Mouse (Mus musculus) spleen, postnatal 10 days (tissue): ENCODE results near the gene Sptssb.

Experiments used
- DNase-seq, 2 experiments: peaks; one replicate each; pipeline ENCODE4 v3.0.0; 2021 to 2022; ENCODE audit warnings: low spot score in 2 of 2

Sptssb gene

DNA sequence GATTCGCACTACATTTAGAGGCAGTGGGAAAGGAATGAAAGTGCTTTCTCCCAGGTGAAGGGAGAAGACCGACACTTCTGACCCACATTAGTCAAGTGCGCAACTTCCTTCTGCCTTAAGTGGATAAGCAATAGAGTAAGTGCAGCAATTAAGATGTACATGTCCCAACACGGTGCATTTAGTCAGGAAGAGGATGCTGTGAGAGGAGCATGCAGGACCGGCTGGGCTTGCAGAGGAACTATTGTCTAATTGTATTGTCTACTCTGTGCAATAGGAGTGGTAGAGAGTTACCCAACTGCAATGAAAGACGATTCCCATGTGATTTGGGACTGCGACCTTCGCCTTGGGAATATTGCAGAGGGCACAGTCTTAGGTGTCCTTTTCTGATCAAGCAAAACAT is 30.2 kb downstream of the Sptssb start:
- DNase-seq, result no peak

DNA sequence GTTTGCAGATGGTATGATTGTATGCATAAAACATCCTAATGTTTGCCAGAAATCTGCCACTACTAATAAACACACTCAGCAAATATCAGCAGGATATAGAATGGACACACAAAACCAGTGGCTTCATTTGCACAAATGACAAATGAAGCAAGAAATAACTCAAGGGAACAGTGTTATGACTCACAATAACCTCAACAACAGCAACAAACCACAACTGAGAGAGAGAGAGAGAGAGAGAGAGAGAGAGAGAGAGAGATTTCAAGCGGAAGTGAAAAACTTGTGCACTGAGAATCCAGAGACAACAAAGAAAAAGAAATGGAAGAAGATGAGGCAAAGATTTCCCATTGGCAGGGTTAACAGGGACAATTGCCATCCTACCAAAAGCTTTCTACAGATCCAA is 35.2 kb downstream of the Sptssb start:
- no peak for DNase-seq

DNA sequence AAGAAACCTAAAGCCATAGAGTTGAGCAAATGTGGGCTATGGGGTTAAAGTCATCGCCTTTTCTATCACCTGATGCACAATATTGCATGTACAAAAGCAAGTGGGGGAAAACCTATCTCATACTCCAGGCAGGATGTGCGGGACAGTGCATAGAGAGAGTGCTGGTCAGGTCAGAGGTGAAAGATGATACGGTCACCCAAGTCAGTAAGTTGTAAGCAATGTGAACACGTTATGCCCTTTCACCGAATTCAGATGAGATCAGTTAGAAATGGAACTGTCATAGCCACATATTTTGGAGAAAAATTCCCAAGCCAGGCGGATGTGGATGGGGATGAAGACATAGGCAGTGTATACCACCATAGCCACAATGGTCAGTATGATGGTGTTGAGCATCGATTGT is 39.1 kb downstream of the Sptssb start:
- DNase-seq, result no peak

DNA sequence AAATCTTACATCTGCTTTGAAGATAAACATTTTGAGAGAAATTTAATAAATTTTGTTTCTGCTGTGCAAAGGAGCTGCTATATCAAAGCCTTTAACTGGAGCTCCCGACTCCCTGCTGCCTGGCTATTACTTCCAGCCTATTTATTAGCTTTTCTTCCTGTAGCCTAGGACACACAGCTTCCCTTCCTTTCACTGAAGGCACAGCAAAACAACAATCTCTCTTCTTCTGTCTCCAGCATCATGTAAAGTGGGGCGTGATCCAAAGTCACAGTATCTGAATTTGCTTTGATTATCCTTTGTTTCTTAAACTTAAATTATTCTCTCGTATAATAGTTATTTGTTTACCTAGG is 39.9 kb downstream of the Sptssb start:
- DNase-seq, result no peak

DNA sequence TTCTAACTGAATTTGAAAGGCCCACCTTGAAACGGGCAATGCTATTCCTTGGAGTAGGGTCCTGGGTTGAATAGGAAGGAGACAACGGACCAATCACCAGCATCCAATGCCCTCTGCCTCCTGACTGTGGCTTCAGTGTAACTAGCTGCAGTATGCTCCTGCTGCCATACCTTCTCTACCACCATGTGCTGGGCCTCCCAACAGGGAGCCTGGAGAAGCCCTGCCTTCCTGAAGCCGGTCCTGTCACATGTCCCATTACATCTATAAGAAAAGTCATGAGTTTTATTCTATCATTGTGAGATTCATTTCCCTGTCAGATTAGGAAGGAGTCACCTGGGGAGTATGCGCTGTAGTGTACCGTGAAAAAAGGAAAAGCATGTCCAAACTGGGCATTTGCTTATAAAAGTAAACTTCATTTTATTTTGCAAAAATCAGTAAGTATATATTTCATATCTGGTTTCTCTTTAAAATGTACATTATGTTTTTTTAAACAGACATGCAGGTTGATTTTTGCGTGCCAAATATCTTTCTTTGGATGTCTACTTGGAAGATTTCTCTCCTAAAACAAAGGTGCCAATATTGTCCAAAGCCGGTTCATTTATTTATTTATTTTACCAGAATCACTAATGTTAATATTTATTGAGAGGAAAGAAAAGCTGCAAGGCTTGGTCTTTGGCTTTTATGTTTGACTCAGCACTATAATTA is 40.4 kb downstream of the Sptssb start:
- no peak for DNase-seq

DNA sequence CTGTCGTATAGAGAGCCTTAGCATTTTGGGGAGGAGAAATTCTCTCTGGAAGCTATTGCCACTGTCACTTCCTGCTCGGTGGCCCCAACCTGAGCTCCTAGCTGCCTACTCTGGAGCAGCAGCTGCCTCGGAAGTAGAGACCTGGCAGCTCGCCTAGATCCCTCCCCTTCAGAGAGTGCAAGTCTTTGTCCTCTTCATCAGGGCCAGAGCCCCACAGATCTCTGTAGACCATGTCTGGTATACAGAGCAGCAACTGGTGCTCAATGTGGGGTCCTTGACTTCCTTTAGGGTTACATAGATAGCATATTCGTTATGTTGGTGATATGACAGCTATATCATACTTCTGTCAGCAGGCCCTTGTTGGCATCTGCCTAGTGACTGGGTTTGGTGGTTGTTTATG is 41.3 kb downstream of the Sptssb start:
- no peak for DNase-seq

DNA sequence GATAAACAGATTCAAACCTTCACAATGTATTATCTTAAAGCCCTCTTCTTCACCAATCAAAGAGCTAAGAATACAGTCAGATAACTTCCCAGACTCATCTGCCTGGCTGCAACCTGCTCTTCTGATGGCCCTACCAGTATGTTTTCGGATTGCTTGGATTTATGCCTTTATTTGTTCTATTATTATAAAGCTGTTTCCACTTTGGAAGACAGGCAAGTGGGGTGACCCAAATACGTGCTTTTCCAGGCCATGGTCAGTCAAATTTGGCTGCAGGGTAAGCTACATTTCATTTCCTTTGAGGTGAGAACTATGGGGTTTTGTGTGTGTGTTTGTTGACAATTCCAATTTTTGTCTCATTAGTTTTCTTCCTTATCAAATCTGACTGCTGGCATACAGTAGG is 43.2 kb downstream of the Sptssb start:
- DNase-seq, result no peak

DNA sequence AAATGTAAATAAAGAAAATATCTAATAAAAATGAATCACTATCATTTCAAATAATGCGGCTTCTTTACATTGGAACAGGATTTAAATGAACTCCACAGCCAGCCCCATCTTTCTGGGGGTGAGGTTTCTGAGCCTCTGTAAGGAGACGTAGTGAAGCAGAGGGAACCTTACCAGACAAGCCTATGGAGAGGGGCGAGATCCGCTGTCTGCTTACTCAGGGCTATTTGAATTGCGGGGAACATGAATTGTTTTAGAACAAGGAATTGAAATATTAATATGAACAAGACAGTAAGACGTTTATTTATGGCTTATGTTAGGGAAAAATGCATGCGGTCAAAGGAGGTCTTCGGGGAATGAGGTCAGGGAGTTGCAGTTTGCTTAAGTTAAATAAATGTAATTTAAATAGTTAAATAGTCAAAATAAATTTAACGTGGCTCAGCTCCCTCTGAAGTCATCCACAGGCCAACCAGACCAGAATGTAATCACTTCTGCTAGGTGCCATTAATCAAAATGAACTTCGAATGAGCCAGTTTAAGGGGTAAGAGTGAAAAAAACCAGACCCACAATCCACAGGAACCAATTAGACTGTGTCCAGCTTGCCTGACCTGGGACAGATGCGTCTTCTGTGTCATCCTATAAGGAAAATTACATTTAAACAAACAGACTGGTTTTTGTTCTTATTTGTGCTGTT is 46.6 kb downstream of the Sptssb start:
- no peak for DNase-seq

DNA sequence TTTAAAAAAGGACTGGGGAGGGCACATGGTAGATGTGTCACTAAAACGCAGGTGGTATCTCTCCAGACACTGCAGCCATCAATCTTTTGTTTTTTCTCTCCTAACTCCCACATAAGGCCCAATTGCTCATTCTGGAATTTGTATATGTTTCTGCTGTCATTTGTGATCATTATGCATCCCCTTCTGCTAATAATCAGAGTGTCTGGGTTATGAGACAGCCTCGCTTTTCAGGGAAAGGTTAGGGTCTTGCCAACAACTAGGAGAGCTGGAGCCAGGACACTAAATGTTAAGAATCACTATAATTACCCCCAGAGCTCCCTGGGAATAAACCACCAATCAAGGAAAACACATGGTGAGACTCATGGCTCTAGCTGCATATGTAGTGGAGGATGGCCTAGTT is 47.3 kb downstream of the Sptssb start:
- no peak for DNase-seq

DNA sequence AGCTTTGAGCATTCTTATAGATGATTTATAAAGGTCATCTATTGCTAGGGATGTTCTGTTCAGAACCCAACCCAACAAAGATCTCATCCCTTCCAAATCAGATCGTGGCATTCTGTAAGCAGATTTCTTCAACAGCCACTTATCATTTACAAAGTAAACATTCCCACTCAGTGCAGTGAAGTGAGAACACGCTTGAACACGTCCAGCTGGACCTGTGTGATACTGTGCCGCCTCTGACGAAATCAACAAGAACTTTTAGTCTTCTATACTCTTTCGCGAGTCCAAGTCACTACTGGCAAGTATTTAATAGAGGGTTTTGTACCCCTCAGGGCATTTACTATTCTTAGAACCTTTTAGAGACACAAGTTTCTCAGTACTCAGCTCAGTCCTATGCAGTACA is 51.3 kb downstream of the Sptssb start:
- DNase-seq, result no peak

DNA sequence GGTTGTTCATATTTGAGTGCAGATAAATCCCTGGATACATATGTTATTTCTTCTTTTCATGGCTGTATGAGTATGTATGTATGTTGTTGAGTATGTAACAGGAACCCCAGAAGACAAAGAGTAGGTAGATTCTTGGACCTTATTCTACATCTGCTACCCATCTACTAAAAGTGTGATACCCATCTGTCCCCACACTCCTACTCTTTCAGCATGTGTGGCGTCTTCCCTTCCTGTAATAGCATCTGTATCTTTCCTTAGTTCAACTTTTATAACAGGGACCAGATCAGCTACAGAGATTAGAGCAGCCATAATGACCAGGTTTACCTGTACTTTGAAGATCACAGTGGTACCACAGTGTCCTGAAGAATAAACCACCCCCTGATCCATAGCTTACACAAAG is 56.6 kb downstream of the Sptssb start:
- no peak for DNase-seq

DNA sequence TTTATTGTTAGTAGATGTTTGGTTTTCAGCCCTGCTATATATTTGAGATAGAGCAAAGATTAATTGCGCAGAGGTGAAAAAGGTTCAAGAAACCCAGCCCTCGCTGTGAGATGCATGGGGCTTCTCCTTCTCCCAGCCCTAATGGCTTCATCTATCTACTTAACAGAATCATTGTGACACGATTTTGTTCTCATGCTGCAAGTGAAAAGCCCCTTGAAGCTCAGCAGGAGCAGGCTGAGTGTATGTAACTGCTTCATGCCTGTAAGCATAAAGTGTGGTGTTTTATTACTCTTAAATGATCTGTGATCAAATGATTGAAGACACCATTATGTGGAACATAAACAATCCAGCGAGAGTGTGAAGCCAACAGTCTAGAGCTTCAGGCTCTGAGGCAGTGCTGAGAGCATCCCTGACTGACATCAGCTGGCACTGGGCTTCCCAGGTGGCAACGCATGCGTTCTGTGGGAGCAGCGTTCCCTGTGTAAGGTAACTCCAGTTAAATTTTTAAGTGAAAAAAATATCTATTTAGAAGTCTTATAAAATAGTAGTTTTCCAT is 58.8 kb downstream of the Sptssb start:
- DNase-seq, result no peak

DNA sequence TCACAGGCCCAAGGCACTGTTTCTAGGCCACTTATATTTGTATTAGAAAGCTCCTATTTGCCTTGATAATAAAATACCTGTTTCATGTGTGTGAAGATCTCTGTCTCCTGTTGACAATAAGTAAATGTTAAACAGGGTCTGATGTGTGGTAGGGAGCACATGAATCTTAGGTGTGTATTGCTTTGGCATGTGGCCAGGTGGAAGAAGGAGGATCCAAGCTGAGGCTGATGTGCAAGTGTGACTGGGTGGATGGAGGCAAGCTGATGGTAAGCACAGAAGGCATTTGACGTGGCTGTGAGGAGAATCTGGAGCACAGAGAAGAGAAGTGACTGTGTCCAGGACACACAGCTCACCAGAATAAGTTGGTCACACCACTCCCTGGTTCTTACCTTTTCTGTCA is 60.6 kb downstream of the Sptssb start:
- no peak for DNase-seq

DNA sequence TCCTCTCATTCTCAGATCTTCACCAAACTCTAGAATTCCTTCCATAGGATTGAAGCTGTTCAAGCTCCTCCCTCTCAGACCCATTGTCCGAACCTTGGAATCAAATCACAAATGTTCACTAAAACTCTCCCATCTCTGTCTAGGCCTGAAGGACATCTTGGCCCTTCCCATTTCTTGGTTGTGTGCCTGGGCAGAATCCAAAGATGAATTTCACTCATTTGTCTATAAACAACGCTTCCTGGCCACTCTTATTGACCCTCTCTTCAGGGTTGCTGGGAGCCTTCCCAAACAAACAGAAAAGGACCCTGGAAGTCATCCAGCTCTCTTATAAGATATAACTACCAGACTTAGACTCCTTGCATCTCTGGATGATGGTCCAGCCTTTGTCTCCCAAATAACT is 61.8 kb downstream of the Sptssb start:
- no peak for DNase-seq

DNA sequence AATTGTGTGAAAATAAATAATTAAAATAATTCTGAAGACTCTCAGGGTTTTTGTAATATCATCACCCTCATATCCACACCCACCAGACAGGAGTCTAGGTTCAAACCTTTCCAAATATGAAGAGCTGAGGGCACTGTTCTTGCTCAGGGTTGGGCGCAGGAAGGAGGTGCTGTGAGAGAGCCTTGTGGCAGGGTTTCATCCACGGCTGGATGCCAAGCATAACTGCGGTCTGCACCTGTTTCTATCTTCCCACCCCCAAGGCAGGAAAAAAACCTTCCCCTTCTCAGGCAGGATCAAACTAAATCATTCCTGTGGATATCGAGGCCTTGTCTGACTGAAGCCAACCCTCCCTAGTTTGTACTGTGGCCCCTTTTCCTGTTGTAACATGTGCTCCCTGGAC is 62.2 kb downstream of the Sptssb start:
- no peak for DNase-seq

DNA sequence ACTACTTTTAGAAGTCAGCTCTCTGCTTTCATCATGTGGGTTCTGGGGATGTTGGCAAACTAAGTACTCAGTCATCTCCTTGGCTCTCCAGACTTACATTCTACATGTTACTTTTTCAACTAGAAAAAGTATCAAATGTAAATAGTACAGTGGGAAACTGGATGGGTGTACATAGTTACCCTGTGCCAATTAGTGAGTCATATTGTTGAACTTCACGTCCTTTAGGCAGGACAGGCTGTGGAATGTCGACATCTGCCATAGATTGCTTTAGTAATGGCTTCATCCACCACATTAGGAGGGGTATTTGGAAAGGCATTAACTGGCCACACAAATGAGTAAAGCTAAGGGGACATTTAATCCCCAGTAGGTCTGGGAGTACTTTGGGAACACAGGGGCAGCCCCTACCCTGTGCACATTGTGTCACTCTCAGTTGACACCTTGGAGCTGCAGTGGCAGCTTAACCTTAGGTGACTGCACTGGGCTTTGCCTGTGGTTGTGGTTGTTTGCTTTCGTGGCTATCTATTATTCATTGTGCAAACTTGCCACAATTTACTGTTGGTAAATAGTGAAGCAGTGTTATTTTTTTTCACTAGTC is 66.8 kb downstream of the Sptssb start:
- DNase-seq, result no peak

DNA sequence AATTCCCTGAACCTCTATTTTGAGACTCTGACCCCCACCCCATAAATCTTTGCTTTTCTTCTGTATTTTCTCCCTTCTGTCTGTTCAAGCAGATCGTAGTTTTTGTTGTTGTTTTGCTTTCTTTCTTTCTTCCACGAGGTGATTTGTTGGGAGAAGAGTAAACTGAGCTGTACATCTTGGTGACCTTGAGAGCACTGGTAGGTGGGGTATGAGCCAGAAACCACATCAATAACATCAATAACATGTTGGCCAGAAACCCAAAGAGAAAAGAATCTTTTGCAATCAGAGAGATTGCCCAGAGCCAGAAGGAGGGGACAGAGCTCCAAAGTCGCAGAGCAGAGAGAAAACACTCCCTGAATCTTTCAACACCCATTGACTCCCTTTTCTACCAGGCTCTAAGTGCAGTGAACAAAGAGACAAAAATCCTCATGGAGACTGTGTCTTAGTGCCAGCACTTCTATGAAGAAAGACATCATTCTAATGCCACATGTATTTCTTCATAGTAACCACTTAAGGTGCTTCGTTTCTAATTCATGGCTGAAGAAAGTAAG is 80.4 kb downstream of the Sptssb start:
- no peak for DNase-seq

DNA sequence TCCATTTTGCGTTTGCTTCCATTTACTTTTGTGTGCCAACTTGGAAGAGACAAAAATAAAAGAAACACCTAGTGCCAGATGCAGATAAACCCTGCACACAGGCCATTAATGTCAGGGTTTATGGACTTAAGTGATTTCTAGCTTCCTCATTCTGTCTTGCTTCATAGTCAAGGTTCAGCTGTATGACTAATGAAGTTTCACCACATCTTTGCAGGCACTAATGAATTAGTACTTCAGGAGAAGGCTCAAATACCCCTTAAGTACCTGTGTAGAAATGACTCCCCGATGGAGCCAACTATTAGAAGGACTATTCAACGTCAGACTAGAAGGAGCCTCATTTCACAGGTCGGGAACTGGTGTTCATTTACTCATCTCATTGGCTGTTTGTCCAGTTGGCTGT is 86.4 kb downstream of the Sptssb start:
- no peak for DNase-seq
